Mouse (Mus musculus) frontal cortex, postnatal 36 days (tissue): Measurements from ENCODE around the gene Mast4.

Experiments
- DNase-seq, 2 experiments: peaks; one replicate each; pipeline ENCODE4 v3.0.0; 2022; ENCODE audit warnings: low spot score in 2 of 2

The Mast4 gene

DNA sequence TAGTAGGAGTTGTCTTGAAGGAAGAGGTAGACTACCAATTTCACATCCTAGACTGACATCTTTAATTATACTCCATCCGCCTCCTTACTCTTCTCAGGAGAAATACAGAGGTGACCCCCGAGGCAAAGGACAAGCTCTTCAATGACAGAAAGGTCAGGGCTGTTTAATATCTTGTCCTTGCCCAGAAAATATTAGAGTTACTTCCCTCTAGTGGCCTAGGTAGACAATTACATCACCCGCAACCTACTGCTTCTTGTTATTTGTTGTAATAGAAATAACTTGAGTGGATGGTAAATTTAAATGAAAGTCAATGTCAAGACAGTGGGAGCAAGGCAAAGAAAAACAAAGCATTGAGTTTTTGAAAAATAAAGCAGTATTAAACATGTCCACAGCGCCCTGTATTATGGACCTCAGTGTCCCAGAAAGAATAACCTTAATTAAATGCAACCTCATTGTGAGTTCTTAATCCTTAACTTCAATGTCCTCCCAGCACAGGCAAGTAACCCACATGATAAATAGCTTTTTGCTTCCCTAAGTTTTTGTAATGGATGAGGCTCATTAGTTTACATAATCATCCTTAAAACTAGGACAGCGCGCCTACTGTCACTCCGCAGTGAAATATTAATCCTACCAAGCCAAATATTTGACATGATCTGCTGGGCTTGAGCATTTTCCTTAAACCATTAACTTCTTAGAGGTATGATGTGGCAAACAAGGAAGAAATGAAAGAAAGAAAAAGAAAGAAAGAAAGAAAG lies 408.3 kb downstream of the Mast4 start:
- DNase-seq, result no peak

DNA sequence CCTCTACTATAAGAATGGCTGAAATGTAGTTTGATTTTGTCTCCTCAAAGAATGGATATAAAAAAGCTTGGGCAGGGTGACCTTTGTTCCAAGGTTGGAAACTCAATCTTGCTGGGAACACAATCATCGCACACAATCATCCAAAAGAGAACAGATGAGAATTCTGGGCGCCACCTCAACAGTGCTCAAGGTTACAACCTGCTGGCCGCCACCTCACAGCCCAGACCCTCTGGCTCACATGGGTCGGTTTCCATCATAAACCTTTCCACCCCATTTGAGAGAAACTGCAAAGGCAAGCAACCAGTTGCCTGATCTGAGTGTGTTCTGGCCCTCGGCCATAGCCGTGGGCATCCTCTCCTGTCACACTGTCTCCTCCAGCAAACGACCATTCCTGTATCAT lies 414.6 kb downstream of the Mast4 start:
- no peak for DNase-seq

- DNase-seq, result no peak
These were observed 415.7 kb downstream of the Mast4 start for GRCm38 (mm10) chr13:102918616-102919015.

DNA sequence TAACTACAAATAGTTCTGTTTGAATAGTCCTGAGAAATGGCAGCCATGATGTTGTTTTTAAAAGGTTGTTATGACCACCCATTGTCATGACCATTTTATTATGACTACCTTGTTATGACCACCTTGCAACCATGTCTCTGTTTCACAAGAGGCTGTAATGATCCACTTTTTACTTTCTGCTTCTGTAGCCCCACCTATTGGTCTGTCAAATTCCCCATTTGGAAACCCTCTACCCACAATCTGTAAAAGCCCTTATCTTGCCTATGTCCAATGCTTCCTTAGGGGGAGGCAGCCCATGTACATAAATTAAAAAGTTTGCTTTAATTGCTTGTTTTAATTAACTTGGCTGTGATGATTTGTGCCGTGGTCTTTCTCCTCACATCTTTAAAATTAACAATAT lies 419.0 kb downstream of the Mast4 start:
- no peak for DNase-seq

- DNase-seq, result no peak
These were observed 419.5 kb downstream of the Mast4 start for GRCm38 (mm10) chr13:102914800-102915199.

- no peak for DNase-seq
These were observed 420.4 kb downstream of the Mast4 start for GRCm38 (mm10) chr13:102913919-102914318.

DNA sequence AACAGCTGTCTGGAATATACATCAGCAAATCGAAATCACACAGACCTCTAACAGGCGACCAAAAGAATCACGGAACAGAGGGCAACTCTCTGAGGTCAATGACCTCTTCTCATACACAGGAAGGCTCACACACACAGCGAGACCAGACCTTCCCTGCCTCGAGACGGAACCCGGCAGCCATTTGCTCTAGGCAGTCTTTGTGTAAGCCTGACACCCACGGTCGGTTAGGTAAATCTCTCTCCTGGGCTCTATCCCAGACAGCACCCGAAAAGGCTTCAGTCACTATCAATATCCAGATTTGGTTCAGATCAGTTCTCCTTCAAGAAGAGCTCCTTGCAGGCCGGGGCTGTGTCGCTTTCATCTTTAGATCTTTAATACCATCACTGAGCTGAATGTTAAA lies 421.4 kb downstream of the Mast4 start:
- DNase-seq, result no peak

GRCm38 (mm10) chr13:102909654-102910418 lies 424.5 kb downstream of the Mast4 start:
- DNase-seq, result no peak

- no peak for DNase-seq
These were observed 427.7 kb downstream of the Mast4 start for GRCm38 (mm10) chr13:102906661-102907009.

- DNase-seq, result peak; percentile 72 to 81
These were observed 428.2 kb downstream of the Mast4 start for GRCm38 (mm10) chr13:102906004-102906660.

- no peak for DNase-seq
These were observed 428.8 kb downstream of the Mast4 start for GRCm38 (mm10) chr13:102905361-102905950.

- no peak for DNase-seq
These were observed 430.6 kb downstream of the Mast4 start for GRCm38 (mm10) chr13:102903689-102904088.

GRCm38 (mm10) chr13:102902123-102902522 lies 432.2 kb downstream of the Mast4 start:
- no peak for DNase-seq

DNA sequence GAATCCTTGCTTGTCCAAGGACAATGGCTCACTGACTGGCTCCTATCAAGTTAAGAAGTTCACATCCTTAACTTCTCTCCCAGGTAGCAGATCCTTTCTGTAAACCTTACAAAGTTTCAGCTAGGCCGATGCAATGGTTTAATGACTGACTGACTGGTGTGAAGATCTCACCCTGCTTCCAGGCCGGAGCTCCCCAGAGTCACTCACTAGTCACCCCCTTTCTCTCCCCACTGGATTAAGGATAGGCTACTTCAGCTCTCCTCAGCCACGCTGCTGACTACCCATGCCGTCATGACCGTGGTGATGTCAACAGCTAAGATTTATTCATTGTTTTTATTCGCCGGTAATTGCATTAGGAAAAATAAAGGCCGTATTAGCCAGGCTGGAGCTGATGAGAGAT lies 433.8 kb downstream of the Mast4 start:
- DNase-seq, result no peak

- no peak for DNase-seq
These were observed 434.2 kb downstream of the Mast4 start for GRCm38 (mm10) chr13:102900083-102900420.

DNA sequence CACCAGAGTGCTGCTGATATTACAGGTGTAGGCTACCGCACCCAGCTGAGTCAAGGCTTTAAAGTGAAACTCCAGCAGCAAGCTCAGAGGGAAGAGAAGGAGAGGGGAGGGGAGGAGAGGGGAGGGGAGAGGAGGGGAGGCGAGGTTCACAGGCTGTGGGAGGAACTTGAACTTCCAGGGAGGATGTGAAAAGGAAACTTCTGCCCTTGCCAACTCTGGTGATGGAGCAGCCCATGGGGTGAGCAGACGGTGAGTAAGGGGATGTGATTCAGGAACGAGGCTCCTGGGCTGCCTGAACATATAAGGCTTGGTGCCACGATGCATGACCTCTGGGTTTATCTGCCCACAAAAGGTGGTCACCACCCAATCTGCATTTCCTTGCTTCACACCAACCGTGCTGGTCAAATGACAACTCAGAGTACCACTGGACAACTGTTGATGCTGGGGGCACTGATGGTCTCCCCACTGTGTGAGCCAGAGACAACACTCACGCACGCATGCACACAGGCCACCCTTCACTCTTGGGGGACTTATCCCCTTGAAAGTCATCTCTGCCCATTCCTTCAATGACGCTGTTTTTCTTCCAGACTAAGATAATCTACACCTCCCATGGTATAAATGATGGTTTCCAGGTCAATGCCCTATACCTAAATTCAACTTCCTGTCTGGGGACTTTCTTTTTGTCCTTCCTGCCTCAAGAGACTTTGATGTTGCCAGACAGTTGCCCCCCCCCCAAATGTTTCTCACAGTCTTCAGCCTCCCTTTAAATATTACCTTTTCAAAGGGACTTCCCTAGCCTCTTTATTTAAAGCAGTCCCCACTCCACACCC lies 434.8 kb downstream of the Mast4 start:
- DNase-seq, result no peak

GRCm38 (mm10) chr13:102898374-102899131 lies 435.7 kb downstream of the Mast4 start:
- DNase-seq, result no peak

DNA sequence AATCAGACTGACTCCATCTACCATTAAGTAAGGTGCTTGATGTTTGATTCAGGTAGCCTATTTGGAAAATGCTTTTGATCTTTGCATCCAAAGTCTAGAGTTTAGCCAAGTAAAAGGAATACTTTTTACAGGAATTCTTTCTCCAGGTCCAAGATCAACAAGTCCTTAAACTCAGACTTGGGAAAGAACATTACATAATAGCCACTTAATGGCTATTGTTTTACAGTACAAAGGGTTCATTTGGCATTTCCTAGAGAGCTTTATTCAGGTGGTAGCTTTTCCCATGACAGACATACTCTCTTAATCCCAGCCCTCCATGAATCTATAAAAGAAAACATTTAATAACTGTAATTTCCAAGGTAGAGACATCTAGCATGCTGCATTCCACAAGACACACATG lies 438.0 kb downstream of the Mast4 start:
- no peak for DNase-seq

- no peak for DNase-seq
These were observed 438.4 kb downstream of the Mast4 start for GRCm38 (mm10) chr13:102895894-102896293.

DNA sequence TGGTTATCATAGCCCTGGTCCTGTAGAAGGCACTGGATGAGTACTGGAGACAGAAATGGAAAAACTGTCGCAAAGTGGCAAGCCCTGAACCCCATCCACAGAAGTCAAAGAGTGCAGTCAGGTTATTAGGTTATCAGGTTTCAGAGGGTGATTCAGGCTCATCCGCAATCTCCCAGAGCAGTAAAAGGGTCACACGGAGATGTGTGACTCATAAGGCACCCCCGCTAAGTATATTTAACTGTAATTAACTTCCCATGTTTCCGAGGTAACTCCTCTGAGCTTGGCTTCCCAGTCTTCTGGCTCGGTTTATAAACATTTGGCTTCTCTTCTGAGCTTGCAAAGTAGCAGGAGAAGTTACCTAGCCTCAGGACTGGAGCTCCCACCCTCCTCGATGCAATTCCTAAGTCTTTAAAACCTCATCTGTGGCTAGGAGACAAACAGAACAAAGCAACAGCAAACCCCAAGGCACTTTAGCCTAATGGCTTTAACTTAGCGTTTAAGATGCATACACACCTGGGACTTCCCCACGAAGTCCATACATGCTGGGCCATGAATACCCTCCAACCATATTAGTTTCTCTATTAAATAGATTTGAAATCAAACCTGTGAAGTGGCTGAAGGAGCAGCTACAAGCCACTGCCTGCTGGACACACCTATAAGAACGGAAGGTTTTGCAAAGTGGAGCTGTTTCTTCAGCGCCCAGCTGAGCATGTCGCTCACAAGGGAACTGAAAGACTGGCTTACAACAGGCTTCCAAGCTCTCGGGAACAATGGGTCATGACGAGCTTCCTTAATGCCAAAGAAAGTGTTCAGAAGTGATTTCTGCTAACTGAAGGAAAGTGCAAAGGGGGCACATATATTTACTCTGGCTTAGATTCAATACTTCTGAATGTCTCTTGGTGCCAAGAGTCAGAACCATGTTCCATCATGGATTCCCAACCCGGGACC lies 439.7 kb downstream of the Mast4 start:
- DNase-seq, result no peak
